Mouse (Mus musculus): Measurements from ENCODE around the gene Ccdc57.

Ccdc57 gene

GRCm38 (mm10) chr11:120951731-120952730, 19.4 kb upstream of the Ccdc57 start:
- DNase-seq (ENCODE audit: inconsistent ontology term): no peak

GRCm38 (mm10) chr11:120951237-120951636, 18.6 kb upstream of the Ccdc57 start:
- DNase-seq (ENCODE audit: inconsistent ontology term): no peak

GRCm38 (mm10) chr11:120950281-120951202, 17.9 kb upstream of the Ccdc57 start:
- DNase-seq (ENCODE audit: inconsistent ontology term): peak; percentile 95

- DNase-seq (ENCODE audit: inconsistent ontology term): no peak
Measured at GRCm38 (mm10) chr11:120949863-120950262, 17.2 kb upstream of the Ccdc57 start.

DNA sequence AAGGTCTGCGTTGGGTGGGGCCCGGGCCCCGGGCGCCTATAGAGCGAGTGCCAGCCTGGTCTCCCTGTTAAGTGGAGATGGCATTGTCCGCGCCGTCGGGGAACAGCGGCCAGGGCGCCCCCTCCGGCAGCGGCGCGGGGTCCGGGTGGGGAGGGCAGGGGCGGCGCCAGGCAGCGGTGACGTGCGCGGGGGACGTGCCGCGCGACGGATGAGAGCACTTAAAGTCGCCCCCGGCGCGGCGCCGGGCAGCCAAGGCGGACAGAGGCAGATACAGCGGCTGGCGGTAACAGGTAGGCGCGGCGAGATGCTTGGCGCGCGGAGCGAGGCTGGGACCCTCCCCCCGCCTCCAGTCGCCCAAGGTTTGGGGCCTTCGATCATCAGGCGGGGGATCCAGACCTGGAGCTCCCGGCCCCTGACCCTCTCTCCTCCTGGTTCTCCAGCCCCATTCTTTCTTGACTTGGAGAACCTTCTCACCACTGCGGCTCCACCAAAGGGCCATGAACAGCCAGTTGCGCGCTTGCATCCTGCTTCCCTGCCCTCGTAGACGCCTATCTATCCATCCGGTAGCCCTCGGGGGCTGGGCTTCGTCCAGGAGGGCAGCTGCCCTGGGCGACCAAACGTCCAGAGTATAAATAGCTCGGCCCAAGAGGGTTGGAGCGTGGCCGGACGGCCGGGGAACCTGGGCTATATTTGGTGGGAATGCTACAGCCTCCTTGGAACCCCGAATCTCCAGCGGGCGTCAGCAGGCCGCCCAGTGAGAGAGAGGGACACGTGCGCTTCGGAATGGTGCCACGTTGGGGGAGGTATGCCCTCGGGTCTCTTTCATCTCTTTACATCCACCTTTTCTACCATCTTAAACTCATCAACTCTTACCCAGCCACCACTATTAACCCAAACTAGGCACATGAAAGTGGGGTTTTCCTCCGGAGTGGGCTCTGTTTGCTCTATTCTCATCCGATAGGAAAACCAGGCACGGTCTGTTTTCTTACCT, 16.5 kb upstream of the Ccdc57 start:
- peak; percentile 43 for DNase-seq (ENCODE audit: inconsistent ontology term)

- no peak for DNase-seq (ENCODE audit: inconsistent ontology term)
Measured at GRCm38 (mm10) chr11:120948328-120948727, 15.7 kb upstream of the Ccdc57 start, which contains the start of gene Slc16a3. Slc16a3 (plus strand) TSS chr11:120948480.

DNA sequence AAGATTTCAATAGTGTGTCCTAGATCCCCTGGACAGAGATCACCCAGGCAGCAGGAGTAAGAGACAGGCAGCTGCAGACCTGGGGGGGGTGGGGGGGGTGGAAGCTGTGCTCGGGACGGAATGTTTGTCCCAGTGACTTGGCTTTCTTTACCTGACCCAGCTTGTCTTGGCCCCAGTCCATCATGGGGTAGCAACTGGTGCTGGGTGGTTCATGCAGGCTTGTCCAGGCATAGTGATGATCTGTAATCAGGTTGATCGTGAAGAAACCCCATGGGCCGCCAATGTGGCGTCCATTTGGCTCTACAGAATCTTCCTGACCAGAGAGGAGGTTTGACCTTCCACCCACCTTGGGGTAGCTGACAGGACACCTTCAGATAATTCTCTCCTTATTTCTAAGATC, 13.3 kb upstream of the Ccdc57 start:
- DNase-seq (ENCODE audit: inconsistent ontology term): no peak

- DNase-seq (ENCODE audit: inconsistent ontology term): no peak
Measured at GRCm38 (mm10) chr11:120945266-120945665, 12.6 kb upstream of the Ccdc57 start.

- no peak for DNase-seq (ENCODE audit: inconsistent ontology term)
Measured at GRCm38 (mm10) chr11:120940959-120941358, 8.3 kb upstream of the Ccdc57 start.

DNA sequence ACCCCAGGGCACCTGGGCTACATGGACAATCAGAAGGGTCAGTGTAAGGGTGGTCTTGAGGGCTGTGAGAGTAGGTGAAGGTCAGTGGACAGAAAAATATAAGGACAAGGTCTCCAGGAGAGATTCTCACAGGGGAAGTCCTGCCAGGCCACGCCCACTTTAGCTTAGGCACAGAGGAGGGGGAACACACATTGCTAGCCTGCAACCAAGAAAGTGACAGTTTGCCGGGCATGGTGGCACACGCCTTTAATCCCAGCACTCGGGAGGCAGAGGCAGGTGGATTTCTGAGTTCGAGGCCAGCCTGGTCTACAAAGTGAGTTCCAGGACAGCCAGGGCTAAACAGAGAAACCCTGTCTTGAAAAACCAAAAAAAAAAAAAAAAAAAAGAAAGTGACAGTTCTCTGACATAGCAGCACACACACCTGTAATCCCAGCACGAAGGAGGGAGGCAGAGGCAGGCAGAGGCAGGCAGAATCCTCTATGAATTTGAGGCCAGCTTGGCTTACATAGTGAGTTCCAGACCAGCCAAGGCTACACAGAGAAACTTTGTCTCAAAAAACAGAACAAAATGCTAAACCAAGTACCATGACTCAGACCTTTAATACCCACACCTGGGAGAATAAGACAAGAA, 7.2 kb upstream of the Ccdc57 start:
- DNase-seq (ENCODE audit: inconsistent ontology term): no peak

DNA sequence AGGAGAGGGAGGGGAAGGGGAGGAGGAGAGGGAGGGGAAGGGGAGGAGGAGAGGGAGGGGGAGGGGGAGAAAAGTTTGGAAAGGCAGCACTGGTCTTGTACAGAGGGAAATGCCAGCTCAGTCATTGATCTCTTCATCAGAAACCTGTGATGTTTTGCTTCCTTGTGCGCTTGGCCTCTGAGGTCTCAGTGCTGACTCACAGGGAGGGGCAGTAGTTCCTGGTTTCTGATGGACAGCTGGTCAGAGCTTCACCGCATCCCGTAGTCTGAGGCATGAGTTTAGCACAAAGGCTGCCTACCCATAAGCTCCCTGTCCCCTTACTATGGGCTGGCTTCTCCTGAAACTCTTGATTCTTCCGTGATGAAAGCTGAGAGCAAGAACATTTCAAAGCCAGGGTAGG, 6.1 kb upstream of the Ccdc57 start:
- DNase-seq (ENCODE audit: inconsistent ontology term): no peak

DNA sequence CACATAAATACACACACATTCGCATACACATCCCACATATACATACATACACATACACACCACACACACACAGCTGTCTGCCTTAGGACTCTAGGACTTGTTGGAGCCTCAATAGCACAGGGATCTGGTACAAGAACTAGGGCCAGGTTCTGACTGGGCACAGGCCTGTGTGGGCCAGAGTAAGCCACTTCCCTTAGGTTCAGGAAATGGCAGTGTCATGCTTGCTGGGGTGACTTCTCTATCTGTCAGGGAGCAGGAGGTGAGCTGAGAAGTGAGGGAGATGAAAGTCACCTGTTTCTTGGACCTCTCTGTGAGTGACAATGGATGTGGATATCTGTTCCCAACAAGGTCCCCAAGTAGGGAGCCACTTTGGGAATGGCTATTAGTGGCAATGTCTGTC, 5.3 kb upstream of the Ccdc57 start:
- no peak for DNase-seq (ENCODE audit: inconsistent ontology term)

GRCm38 (mm10) chr11:120931479-120931878, 1.2 kb downstream of the Ccdc57 start:
- no peak for DNase-seq (ENCODE audit: inconsistent ontology term)

DNA sequence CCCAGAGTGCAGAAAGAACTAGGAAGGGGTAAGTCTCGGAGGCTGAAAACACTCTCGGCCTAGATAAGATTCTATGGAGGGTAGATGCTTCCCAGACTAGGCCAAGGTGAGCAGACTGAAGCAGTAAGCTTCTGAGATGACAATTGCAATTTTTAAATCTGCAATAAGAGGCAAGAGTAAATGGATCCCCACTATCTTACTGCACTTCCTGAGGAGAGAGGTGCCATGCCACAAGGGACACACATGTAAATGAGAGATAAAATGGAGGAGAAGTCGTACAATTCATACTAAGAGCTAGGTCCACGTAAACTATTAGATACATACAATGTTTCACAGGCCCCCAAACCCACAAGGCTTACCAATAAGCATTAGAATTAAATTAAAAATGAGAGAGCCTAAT, 4.2 kb downstream of the Ccdc57 start:
- DNase-seq (ENCODE audit: inconsistent ontology term): no peak

GRCm38 (mm10) chr11:120922528-120922927, 10.1 kb downstream of the Ccdc57 start:
- no peak for DNase-seq (ENCODE audit: inconsistent ontology term)

GRCm38 (mm10) chr11:120917756-120918155, 14.9 kb downstream of the Ccdc57 start:
- no peak for DNase-seq (ENCODE audit: inconsistent ontology term)

- peak; percentile 9 for DNase-seq (ENCODE audit: inconsistent ontology term)
Measured at GRCm38 (mm10) chr11:120916477-120916876, 16.2 kb downstream of the Ccdc57 start.

DNA sequence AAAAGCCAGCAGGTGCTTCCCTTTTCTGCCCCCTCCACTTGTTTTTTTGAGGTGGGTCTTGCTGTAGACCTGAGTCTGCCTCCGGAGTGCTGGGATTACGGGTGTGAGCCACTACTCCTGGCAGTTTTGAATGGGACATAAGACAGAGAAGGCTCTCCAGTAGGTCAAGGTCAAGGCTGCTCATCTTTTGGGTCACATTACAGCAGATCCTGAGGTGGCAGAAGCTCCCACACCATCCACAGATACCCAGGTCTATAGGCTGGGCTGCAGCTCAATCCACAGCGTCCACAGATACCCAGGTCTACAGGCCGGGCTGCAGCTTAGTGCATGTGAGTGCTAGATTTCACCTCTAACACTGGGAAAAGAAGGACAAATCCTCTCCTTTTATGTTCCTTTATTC, 18.9 kb downstream of the Ccdc57 start:
- no peak for DNase-seq (ENCODE audit: inconsistent ontology term)

DNA sequence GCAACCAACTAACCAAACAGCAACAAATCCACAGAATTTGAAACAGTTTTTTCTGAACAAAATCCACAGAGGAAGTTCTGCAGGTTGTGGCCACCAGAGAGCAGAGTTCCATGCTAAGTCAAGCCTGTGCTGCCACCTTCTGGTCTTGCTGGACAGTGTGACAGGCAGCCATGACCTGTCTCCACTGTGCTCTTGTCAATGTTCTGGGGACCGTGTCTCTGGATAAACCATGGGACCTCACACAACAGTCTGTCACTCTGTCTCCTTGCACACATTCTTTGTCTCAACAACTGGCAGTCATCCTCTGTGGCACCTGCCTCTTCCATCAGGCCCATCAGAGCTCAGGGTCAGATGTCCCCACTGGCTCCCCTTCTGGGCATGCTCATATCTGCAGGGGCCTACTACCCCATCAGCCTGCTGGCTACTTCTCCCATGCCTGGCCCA, 27.2 kb downstream of the Ccdc57 start:
- DNase-seq (ENCODE audit: inconsistent ontology term): peak; percentile 59

- no peak for DNase-seq (ENCODE audit: inconsistent ontology term)
Measured at GRCm38 (mm10) chr11:120904561-120904960, 28.1 kb downstream of the Ccdc57 start.
